Mouse (Mus musculus): ENCODE results near the gene Ift43.
A peak's percentile ranks its signal among the peaks of the same experiment; 100 is the strongest.

Ift43 gene

DNA sequence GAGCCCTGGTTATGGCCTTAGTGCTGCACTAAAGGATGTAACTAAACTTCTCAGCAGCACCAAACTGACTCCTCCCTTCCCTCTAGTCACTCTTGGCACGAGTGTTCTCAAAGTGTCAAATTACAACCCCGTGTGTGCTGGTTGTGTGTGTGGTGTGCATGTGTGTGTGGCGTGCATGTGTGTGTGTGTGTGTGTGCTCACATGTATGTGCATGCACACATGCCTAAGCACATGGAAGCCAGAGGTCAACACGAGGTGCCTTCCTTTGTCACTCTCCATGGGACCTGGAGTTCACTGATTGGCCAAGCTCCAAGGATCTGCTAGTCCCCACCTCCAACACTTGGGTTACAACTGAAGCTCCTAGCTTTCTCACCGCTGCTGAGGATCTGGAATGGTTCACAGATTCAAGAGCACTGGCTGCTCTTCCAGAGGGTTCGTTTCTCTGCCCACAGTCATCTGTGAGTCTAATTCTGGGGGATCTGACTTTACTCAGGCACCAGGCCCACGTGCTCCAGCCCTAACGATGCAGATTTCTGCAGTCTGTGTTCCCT is 75.6 kb downstream of the Ift43 start:
- 0 out of 2 replicates have a peak, but pooled peaks cover 5% of the 10 kb centered on the region for H3K36me3 ChIP-seq (ENCODE audit: insufficient read depth, low read length)
- peaks cover 15% of the 10 kb centered on the region for H3K9me3 ChIP-seq (ENCODE audit: low read length)
- no peak for TF ChIP-seq CTCF (conservative IDR thresholded peaks at IDR 0.05; ENCODE audit: low read length)
- TF ChIP-seq POU5F1 (IDR thresholded peaks at IDR 0.05; ENCODE audit: borderline replicate concordance, low read length): no peak
- TF ChIP-seq NANOG (IDR thresholded peaks at IDR 0.05; ENCODE audit: borderline replicate concordance, low read length): no peak
- H3K4me1 ChIP-seq (replicated peaks; ENCODE audit: low read depth, low read length): peaks cover 38% of the 10 kb centered on the region
- H3K27me3 ChIP-seq (ENCODE audit: insufficient read depth, low read length): peaks cover 17% of the 10 kb centered on the region
- no peak overlapping the region for H3K4me3 ChIP-seq (replicated peaks; ENCODE audit: low read length)

DNA sequence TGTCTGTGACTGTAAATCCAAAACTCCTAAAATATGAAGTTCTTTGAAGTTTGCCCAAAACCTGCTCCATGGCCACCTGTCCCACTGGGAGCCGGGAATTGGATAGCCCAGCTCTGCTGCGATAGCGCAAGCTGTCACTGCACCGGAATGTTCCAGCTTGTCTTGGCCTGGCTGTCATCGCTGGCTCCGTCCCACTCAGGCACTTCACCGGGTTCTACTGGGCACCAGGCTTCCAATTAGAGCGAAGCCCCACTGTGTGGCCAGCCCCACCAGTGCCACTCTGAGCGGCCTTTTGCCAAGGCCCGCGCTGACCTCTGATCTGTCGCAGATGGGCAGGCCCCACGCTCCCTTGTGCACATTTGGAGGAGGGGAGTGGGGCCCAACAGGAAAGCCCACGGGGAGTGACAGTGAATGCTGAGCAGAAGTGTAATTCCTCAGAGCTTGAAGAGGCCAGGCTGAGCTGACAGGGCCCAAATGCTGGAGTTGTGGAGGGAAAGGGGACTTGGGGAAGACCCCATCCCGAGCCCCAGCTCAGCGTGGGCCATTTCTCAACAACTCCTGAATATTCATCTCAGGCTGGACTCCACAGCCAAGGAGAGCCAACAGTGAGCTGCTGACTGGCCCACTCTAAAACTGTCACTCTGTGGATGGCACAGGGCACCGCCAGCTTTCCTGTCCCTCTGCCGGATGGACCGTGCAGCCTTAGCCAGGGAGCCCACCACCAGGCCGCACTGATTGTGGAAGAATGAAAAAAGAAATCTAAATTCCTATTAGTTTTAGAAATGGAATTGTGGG is 76.5 kb downstream of the Ift43 start:
- peaks cover 15% of the 10 kb centered on the region for H3K9me3 ChIP-seq (ENCODE audit: low read length)
- TF ChIP-seq NANOG (IDR thresholded peaks at IDR 0.05; ENCODE audit: borderline replicate concordance, low read length) (no peak), POU5F1 (IDR thresholded peaks at IDR 0.05; ENCODE audit: borderline replicate concordance, low read length) (no peak), CTCF (conservative IDR thresholded peaks at IDR 0.05; ENCODE audit: low read length) (no peak)

DNA sequence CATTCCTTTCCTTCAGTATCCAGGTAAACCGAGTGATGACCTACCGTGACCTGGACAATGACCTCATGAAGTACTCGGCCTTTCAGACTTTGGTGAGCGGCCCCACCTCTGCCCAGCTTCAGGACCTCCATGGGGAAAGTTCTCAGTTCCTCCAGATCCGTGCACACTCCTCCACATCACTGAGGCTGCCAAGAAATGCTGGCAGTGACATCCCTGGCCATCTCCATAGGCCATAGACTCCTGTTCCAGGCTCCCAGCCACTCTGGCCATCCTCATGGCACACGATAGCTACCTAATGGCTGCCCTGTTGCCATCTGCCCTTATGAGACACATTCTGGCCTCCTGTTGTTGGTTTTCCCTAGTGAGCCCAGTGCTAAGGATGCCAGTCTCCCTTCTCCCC is 79.1 kb downstream of the Ift43 start:
- peaks cover 17% of the 10 kb centered on the region for H3K27me3 ChIP-seq (ENCODE audit: insufficient read depth, low read length)
- 0 out of 2 replicates have a peak, but pooled peaks cover 5% of the 10 kb centered on the region for H3K36me3 ChIP-seq (ENCODE audit: insufficient read depth, low read length)
- peaks cover 69% of the 10 kb centered on the region for H3K4me1 ChIP-seq (replicated peaks; ENCODE audit: low read depth, low read length)
- TF ChIP-seq POU5F1 (IDR thresholded peaks at IDR 0.05; ENCODE audit: borderline replicate concordance, low read length): no peak
- TF ChIP-seq NANOG (IDR thresholded peaks at IDR 0.05; ENCODE audit: borderline replicate concordance, low read length): no peak
- TF ChIP-seq CTCF (conservative IDR thresholded peaks at IDR 0.05; ENCODE audit: low read length): no peak
- H3K4me3 ChIP-seq (replicated peaks; ENCODE audit: low read length): no peak overlapping the region
- peaks cover 15% of the 10 kb centered on the region for H3K9me3 ChIP-seq (ENCODE audit: low read length)

More for the DNA sequence above, 76.5 kb downstream of the Ift43 start:
- Histone ChIP-seq H3K4me3 (replicated peaks; ENCODE audit: low read length) (no peak overlapping the region), H3K4me1 (replicated peaks; ENCODE audit: low read depth, low read length) (peaks cover 44% of the 10 kb centered on the region), H3K27me3 (ENCODE audit: insufficient read depth, low read length) (peaks cover 17% of the 10 kb centered on the region), H3K36me3 (ENCODE audit: insufficient read depth, low read length) (0 out of 2 replicates have a peak, but pooled peaks cover 5% of the 10 kb centered on the region)

DNA sequence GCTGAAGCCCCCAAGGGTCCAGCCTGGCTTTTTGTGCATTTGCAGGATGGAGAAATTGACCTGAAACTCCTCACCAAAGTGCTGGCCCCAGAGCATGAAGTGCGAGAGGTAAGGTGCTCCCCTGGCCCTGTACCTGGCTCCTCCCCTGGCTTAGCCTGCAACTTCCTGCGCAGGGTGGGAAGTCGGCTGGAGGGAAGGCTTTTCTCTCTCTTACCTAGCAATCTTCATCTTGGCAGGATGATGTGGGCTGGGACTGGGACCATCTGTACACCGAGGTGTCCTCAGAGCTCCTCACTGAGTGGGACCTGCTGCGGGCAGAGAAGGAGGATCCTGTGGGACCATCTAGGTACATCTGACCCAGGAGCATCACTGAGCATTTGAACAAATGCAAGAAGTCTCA is 79.6 kb downstream of the Ift43 start:
- H3K27me3 ChIP-seq (ENCODE audit: insufficient read depth, low read length): peaks cover 13% of the 10 kb centered on the region; the same call in 1 of the 2 replicates
- no peak overlapping the region for H3K4me3 ChIP-seq (replicated peaks; ENCODE audit: low read length)
- no peak for TF ChIP-seq NANOG (IDR thresholded peaks at IDR 0.05; ENCODE audit: borderline replicate concordance, low read length)
- TF ChIP-seq CTCF (conservative IDR thresholded peaks at IDR 0.05; ENCODE audit: low read length): no peak
- TF ChIP-seq POU5F1 (IDR thresholded peaks at IDR 0.05; ENCODE audit: borderline replicate concordance, low read length): no peak
- 0 out of 2 replicates have a peak, but pooled peaks cover 5% of the 10 kb centered on the region for H3K36me3 ChIP-seq (ENCODE audit: insufficient read depth, low read length)
- peaks cover 15% of the 10 kb centered on the region for H3K9me3 ChIP-seq (ENCODE audit: low read length)
- H3K4me1 ChIP-seq (replicated peaks; ENCODE audit: low read depth, low read length): peaks cover 73% of the 10 kb centered on the region

DNA sequence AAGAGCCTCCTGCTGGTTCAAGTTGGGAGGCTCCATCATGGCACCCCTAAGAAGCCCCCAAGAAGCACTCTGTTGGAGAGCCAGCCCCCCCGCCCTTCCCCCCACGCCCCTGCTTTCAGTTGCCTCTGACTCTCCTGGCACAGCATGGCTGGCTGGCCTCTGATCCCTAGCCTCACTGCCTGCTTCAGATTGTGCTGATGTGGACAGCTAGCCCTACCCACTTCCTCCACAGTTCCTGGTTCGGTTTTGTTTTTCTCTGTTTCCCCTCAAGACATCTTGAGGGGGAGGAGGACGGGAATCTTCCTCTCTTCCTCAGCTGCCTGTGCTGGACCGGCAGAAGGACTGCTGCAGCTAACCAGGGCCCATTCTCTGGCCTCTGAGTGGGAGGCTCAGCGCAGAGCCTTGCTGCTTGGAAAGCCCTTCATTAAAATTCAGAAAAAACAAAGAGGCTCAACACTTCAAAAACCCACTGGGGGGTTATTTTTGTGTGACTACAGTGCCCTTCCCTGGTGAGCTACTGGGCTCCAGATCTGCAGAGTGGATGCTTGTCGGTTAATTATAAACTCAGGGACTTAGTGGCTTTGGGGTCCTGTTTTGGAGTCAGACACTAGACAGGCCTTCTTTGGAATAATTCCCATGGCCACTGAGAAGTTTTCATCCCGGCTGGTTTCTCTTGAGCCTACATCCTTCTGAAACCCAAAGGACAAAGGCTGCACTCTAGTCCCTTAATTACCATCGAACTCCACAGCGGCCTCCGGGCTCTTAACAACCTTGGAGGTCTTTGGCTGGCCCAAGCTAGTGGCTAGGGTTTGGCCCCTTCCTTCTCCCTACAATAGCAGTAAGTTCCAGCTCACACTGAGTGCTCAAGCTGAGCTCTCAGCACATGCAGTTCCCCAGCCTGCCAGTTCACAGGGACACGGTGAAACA is 80.8 kb downstream of the Ift43 start:
- TF ChIP-seq NANOG (IDR thresholded peaks at IDR 0.05; ENCODE audit: borderline replicate concordance, low read length) (no peak), POU5F1 (IDR thresholded peaks at IDR 0.05; ENCODE audit: borderline replicate concordance, low read length) (no peak), CTCF (conservative IDR thresholded peaks at IDR 0.05; ENCODE audit: low read length) (no peak)
- H3K4me3 ChIP-seq (replicated peaks; ENCODE audit: low read length): no peak overlapping the region
- H3K36me3 ChIP-seq (ENCODE audit: insufficient read depth, low read length): 0 out of 2 replicates have a peak, but pooled peaks cover 5% of the 10 kb centered on the region
- H3K4me1 ChIP-seq (replicated peaks; ENCODE audit: low read depth, low read length): peaks cover 73% of the 10 kb centered on the region
- 0 out of 2 replicates have a peak, but pooled peaks cover 5% of the 10 kb centered on the region for H3K27me3 ChIP-seq (ENCODE audit: insufficient read depth, low read length)
- H3K9me3 ChIP-seq (ENCODE audit: low read length): peaks cover 15% of the 10 kb centered on the region

DNA sequence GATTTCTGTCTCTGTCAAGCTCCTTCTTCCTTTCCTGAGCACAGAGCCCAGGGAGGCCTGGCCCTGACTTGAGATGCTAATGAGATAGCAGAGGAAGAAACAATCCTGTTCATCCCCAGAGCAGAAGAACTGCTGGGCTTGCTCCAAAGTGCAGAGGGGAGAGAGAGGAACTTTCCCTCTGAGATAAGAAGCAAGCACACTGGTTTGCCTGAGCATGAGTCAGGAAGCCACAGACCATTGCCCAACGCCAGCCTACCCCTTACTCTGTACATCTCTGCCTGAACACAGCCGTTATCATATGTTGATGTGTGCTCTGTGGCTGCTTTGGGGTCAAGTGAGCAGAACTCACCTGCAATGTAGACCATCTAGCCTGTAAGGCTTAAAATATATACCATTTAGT is 83.9 kb downstream of the Ift43 start:
- H3K27me3 ChIP-seq (ENCODE audit: insufficient read depth, low read length): no peaks in the 10 kb centered on the region
- H3K4me3 ChIP-seq (replicated peaks; ENCODE audit: low read length): 0 out of 2 replicates have a peak overlapping the region, but pooled peaks have one; percentile 5
- H3K36me3 ChIP-seq (ENCODE audit: insufficient read depth, low read length): peaks cover 15% of the 10 kb centered on the region
- no peak for TF ChIP-seq CTCF (conservative IDR thresholded peaks at IDR 0.05; ENCODE audit: low read length)
- no peak for TF ChIP-seq POU5F1 (IDR thresholded peaks at IDR 0.05; ENCODE audit: borderline replicate concordance, low read length)
- no peak for TF ChIP-seq NANOG (IDR thresholded peaks at IDR 0.05; ENCODE audit: borderline replicate concordance, low read length)
- H3K9me3 ChIP-seq (ENCODE audit: low read length): peaks cover 3% of the 10 kb centered on the region; the same call in 1 of the 2 replicates
- peaks cover 87% of the 10 kb centered on the region for H3K4me1 ChIP-seq (replicated peaks; ENCODE audit: low read depth, low read length)

DNA sequence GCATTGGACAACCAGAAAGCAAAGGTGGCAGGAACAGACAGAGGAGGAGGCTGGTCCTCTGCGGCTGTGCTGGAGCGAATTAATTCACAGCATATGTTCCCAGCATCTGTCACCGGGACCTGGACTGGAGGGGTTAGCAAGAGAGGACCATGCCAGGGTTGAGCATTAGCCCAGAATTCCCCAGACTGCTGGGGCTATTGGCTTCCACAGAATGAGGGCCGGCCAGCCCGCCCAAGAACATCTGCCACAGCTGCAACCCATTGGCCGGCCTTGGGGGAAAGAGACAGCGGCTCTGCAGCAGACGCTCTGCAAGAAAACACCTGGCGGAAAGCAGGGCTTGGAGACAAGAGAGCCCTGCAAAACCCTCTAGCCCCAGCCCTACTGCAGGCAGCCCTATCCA is 84.7 kb downstream of the Ift43 start:
- no peaks in the 10 kb centered on the region for H3K27me3 ChIP-seq (ENCODE audit: insufficient read depth, low read length)
- H3K4me1 ChIP-seq (replicated peaks; ENCODE audit: low read depth, low read length): peaks cover 81% of the 10 kb centered on the region
- no peak for TF ChIP-seq CTCF (conservative IDR thresholded peaks at IDR 0.05; ENCODE audit: low read length)
- TF ChIP-seq NANOG (IDR thresholded peaks at IDR 0.05; ENCODE audit: borderline replicate concordance, low read length): no peak
- TF ChIP-seq POU5F1 (IDR thresholded peaks at IDR 0.05; ENCODE audit: borderline replicate concordance, low read length): no peak
- no peaks in the 10 kb centered on the region for H3K9me3 ChIP-seq (ENCODE audit: low read length)
- H3K4me3 ChIP-seq (replicated peaks; ENCODE audit: low read length): peak overlapping the region; percentile 39; the same call in 1 of the 2 replicates
- H3K36me3 ChIP-seq (ENCODE audit: insufficient read depth, low read length): peaks cover 20% of the 10 kb centered on the region
